Mouse (Mus musculus) testis, postnatal 10 days (tissue): ENCODE measurements around the gene Efna1.

Source experiments
- DNase-seq: peaks from one replicate; pipeline ENCODE4 v3.0.0; 2021; ENCODE audit warnings: low spot score

Efna1 gene

GRCm38 (mm10) chr3:89278107-89278506, 2.8 kb downstream of the Efna1 start:
- DNase-seq: no peak

DNA sequence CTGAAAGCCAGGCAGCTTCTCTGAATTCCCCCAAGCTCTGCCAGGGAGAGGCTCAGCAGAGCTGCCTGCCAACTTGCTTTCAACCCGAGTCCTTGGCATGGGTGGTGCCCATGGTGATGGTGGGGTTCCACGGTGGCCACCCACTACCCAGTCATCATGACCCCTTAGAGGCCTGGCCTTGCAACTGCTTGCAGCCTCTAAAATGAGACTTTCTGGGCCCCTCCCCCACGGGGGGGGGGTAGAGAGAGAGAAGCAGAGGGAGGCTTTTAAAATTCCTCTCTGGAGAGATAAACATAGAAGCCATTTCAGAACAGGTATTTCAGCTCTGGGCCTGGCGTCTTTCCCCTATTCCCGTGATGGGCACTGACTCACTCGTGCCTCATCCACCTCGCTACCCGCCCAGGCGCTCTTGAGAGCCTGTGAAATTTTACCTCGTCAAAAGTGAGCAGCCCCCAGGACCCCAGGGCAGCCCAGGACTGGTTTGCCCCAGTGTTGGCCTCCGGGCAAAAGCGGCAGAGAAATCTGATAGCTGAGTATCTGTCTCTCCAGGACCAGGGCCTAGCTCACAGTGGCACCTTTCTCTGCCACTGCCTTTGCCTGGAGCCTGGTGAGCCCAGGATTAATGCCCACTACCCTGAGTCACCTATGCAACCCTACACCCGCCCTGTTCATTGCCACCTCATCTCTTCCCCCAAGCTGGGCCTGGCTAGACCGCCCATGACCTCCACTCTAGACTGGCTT, 3.5 kb downstream of the Efna1 start:
- DNase-seq: no peak

GRCm38 (mm10) chr3:89276061-89276460, 4.9 kb downstream of the Efna1 start:
- no peak for DNase-seq

- DNase-seq: peak; percentile 55
Measured at GRCm38 (mm10) chr3:89271760-89272159, 9.2 kb downstream of the Efna1 start.

GRCm38 (mm10) chr3:89270891-89271290, 10.1 kb downstream of the Efna1 start:
- DNase-seq: peak; percentile 65

DNA sequence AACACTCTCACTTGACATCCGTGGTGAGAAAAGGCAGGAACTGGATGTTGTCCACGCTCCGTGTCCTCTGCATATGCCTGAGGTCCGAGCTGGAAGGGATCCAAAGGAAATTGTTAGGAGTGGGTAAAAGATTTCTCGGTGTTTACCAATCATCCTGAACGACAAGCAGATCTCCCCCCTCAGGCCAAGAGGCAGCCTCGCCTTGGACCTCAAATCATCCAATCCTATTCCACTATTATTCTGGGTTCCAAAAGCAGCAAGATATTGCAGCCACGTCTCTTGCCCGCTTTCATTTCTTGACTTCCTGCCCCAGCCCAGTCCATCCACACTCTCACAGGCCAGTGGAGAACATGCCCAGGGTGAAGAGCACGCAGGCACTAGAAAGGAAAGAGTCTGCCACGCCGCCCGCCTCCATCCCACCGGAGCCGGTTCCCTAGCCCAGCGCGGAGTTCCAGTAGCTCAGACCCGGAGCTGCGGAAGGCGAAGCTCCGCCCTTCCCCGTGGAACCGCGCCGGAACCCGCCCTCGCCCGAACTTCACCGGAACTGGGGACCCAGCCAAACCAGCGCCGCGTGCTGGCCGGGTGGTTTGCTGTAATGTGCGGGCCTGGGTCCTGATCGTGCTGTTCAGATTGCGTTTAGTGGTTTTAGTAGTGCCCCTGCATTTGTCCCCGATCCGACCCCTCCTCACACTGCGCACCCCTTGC, 10.7 kb downstream of the Efna1 start, which contains the start of gene Slc50a1:
TSS of gene Slc50a1 (minus strand) at position 520 of the 705 bp plus-strand sequence.
- DNase-seq: peak; percentile 90

DNA sequence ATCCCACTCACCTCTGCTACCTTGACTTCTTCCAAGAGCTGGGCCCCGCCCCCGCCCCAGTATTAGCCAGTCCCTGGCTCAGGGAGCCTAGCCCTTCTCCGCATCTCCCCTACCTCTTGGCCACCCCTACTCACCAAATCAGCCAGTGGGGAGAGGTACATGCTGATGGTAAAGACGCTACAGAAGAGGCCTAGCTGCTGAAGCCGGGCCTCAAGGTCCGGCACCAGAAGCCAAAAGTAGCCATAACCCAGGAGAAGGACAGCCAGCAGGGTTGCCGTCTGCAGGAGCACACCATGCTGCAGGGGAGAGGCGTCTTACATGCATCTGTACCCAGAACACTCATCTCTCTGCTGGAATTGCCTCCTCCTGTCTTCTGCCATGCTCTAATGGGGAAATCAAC, 12.0 kb downstream of the Efna1 start:
- no peak for DNase-seq

- peak; percentile 78 for DNase-seq
Measured at GRCm38 (mm10) chr3:89266439-89266893, 14.5 kb downstream of the Efna1 start.

DNA sequence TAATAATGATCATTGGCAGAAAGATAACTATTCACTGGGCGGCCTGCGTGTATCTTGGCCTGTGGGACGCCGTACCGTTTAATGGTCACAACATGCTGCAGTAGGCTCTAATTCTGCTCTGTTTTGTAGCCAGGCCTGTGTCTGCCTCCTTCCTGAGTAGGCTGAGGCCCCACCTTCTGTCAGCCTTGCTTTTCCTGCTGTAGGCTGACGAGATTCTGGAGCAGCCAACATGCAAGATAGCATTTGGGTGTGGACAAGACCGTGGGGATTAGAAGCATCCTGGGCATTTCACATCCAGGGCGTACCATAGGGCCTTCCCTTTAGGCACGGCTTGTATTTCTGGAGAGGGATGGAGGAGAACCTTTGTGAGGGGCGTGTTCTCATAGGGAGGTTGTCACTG, 18.5 kb downstream of the Efna1 start:
- no peak for DNase-seq

DNA sequence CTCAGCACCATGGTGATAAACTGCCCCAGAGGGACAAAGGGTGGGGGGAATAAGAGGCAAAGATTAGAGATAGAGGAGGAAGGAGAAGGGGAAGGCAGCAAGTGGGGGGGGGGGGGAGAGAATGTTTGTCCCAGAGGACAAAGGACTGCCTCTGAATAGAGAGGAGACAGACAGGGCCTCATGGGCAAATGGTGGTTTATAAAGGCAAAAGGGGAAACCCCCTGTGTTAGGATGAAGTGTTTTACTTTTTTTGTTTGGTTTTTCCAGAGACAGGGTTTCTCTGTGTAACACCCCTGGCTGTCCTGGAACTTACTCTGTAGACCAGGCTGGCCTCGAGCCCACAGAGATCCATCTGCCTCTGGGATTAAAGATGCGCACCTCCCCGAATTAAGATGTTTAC, 20.7 kb downstream of the Efna1 start:
- DNase-seq: no peak

DNA sequence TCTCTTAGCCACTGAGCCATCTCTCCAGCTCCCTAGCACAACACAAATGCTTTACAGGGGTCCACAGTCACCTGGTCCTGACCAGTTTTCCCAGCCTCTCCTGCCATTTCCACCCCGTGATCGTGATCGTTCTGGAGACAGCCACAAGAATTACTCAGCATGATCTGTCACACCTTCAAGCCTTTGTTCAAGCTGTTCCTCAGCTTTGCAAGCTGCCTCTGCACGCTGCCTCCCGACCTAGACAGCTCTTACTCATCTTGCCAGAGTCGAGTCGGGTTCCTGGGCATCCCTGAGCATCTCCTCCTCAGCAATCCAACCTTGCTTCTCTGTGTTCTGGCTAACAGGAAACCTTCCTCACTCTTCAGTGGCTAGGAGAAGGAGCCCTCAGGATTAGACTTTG, 21.9 kb downstream of the Efna1 start, which contains the start of gene Dpm3:
TSS of gene Dpm3 (plus strand) at position 283 of the 400 bp plus-strand sequence.
- DNase-seq: no peak

DNA sequence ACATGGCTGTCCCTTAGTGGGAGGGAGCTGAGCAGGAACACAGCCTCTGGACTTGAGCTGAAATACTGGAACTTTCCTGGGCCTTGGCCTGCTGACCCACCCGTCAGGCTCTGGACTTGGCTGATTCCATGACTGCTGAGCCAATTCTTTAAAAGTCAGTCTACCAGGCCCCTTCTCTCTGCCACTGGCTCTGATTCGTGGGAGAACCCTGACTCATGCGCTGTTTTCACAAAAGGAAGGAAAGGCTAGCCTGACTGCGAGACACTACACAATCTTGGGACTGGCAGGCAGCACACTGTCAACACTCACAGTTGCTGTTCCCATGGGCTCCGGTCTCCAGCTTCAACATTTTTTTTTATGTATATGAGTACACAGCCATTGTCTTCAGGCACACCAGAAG, 24.8 kb downstream of the Efna1 start:
- no peak for DNase-seq

- no peak for DNase-seq
Measured at GRCm38 (mm10) chr3:89254994-89255393, 25.9 kb downstream of the Efna1 start.

DNA sequence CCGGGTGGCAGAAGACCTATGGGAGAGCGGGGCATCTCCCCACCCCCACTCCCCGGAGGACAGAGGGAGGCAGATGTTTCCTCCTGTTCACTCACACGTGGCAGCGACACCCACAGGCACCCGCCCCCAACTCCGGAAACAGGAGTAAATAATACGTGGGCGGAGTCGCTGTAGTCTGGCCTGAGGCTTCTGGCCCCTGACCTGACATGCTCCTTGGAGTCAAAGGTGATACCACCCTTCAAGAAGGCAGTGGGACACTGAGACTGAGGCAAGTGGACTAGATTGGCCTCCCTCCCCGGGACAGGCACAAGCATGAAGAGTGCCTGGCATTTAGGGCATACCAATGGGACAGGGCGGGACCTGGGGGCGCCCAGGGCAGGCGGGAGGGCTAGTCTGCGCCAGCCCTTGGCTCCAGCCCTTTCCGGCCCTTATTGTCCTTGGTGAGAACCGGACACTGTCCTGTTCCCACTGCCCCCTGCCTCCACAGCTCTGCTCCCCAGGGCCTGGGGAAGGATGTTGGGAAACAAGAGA, 29.5 kb downstream of the Efna1 start:
- no peak for DNase-seq

DNA sequence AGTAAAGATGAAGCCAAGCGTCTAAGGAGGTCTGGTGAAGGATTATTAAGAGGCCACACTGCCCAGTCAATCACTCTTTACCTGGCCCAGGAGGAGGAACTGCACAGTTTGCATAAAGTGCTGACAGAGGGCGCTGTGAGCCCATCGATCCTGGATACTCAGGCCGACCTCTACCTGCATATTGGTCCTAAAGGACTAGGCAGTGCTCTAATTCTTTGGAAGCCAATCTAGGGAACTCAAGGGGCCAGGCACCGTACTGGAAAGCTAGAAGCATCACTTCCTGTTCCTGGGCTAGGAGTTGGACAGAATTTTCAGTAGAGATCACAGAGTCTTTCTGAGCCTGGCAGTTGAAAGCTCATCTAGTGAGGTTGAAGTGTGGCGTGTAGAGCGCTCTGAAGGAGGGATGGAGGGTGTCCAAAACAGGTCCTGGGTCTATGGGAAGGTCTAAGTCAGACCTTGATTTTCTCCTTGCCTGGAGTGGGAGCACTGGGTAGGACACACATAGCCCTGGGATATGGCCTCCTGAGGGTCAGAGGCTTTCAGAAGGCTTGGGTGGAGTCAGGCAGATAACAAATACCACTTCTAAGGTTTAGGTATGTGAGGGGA, 30.4 kb downstream of the Efna1 start:
- DNase-seq: peak; percentile 65

DNA sequence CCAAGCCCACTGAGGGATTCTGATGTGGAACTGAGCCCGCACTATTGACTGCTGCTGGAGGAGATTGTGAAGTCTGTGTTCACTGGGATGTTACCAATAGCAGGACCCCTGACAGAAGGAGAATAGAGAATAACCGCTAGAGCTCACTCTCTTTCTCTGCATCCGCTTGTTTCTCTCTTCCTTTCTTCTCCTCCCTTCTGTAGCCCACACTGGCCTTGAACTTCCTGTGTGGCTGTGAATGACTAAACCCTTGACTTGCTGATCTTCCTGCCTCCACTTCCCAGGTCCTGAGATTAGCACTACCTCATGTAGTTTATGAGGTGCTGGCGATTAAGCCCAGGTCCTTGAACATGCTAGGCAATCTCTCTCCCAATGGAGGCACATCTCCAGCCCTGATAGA, 33.5 kb downstream of the Efna1 start:
- DNase-seq: no peak

DNA sequence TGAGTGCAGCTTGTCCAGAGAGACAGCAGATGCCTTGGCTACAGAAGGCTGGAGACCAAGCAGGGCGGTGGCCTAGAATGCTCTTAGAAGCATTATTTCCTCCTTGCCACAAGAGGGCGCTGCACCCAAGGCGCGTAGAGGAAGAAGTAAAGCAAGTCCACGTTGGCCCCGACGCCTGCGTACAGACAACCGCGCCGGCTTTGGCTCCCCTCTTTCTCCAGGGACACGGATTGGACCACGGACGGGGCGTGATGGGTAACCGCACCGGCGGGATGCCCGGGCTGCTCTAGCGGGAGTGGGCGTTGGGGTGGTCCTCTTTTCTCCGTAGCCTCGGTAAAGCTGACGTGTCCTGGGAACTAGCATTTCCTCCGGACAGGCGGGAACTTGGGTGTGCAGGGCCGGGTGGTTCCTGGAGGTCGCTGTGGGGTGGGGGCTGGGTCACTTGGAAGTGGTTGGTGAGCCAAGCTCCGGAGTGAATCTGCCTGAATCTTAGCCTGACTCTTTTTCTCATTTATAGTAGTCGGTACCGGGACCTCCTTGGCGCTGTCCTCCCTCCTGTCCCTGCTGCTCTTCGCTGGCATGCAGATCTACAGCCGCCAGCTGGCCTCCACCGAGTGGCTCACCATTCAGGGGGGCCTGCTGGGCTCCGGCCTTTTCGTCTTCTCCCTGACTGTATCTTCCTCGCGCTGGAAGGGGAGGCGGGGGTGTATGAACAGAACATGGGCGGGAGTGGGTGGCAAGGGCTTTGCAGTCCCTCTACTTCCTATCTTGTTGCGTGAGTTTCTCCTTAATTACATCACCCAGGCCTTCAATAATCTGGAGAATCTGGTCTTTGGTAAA, 34.5 kb downstream of the Efna1 start, which contains the start of gene Trim46:
TSS of gene Trim46 (minus strand) at position 49 of the 840 bp plus-strand sequence.
- peak; percentile 90 for DNase-seq

DNA sequence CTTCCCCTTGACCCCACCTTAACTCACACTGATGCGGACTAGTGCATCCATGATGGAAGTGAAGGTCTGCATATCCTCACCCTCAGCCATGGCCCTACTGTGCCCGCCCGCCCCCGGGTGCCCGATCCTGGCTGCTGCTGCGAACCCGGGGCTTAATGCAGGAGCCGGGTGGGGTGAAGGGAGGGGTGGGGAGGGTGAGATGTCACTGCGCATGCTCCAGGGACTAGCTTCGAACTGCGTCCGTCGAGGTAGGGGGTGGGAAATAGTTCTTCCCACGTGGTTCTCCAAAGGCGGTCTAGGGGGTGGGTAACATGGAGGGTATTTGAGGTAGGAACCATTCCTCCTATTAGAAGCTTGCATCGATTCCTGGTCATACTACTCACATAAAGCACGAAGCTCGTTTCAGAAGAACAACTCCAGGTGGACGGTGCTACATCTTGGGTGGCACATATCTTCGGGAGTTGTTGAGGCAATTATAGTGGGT, 35.2 kb downstream of the Efna1 start, which contains the start of gene Krtcap2:
TSS of gene Krtcap2 (plus strand) at position 279 of the 484 bp plus-strand sequence.
- DNase-seq: no peak

- DNase-seq: no peak
Measured at GRCm38 (mm10) chr3:89244982-89245687, 35.8 kb downstream of the Efna1 start.

- no peak for DNase-seq
Measured at GRCm38 (mm10) chr3:89244158-89244981, 36.6 kb downstream of the Efna1 start.
